Mouse (Mus musculus): ENCODE data around the gene Prss57. TPM values are rescaled to one million over a fixed set of nuclear protein-coding genes. Genes with fewer than 3 reads are reported as not detected.

Prss57 gene
- polyA plus RNA-seq, 1 experiment, result 1.00 TPM

Other genes starting within 250 kb of the Prss57 start
- gene Mier2, start 235.8 kb downstream of the Prss57 start, polyA plus RNA-seq (2012; rRNA removed), result 84.8 and 89.0 TPM in 2 replicates
- 1.1 and 2.0 TPM in 2 replicates for gene Theg, start 203.6 kb downstream of the Prss57 start, polyA plus RNA-seq (2012; rRNA removed)
- 9.8 and 11.3 TPM in 2 replicates for gene C2cd4c, start 176.9 kb downstream of the Prss57 start, polyA plus RNA-seq (2012; rRNA removed)
- 54.1 and 63.1 TPM in 2 replicates for gene Shc2, start 153.0 kb downstream of the Prss57 start, polyA plus RNA-seq (2012; rRNA removed)
- 0.22 and 0.25 TPM in 2 replicates for gene Odf3l2, start 145.2 kb downstream of the Prss57 start, polyA plus RNA-seq (2012; rRNA removed)
- not detected in 2 replicates for gene Madcam1, start 126.4 kb downstream of the Prss57 start, polyA plus RNA-seq (2012; rRNA removed)
- 89.4 and 92.3 TPM in 2 replicates for gene Tpgs1, start 121.6 kb downstream of the Prss57 start, polyA plus RNA-seq (2012; rRNA removed)
- 96.3 and 111 TPM in 2 replicates for gene Cdc34, start 108.8 kb downstream of the Prss57 start, polyA plus RNA-seq (2012; rRNA removed)
- 1.8 and 2.1 TPM in 2 replicates for gene Gzmm, start 101.9 kb downstream of the Prss57 start, polyA plus RNA-seq (2012; rRNA removed)
- gene Bsg, start 86.5 kb downstream of the Prss57 start, polyA plus RNA-seq (2012; rRNA removed), result 1,126 and 1,227 TPM in 2 replicates
- 119 and 124 TPM in 2 replicates for gene Hcn2, start 74.3 kb downstream of the Prss57 start, polyA plus RNA-seq (2012; rRNA removed)
- gene Polrmt, start 44.4 kb downstream of the Prss57 start, polyA plus RNA-seq (2012; rRNA removed), result 60.7 and 62.2 TPM in 2 replicates
- gene Fgf22, start 35.9 kb downstream of the Prss57 start, polyA plus RNA-seq (2012; rRNA removed), result 6.2 and 6.9 TPM in 2 replicates
- 140 and 166 TPM in 2 replicates for gene Rnf126, start 24.0 kb downstream of the Prss57 start, polyA plus RNA-seq (2012; rRNA removed)
- gene Fstl3, start 13.7 kb downstream of the Prss57 start, polyA plus RNA-seq (2012; rRNA removed), result 5.6 and 7.0 TPM in 2 replicates
- gene Palm, start 2.6 kb upstream of the Prss57 start, polyA plus RNA-seq (2012; rRNA removed), result 325 and 370 TPM in 2 replicates
- gene Misp, start 30.0 kb upstream of the Prss57 start, polyA plus RNA-seq (2012; rRNA removed), result 0.40 and 0.71 TPM in 2 replicates
- gene Ptbp1, start 63.5 kb upstream of the Prss57 start, polyA plus RNA-seq (2012; rRNA removed), result 59.5 and 71.5 TPM in 2 replicates
- gene Prtn3, start 83.5 kb upstream of the Prss57 start, polyA plus RNA-seq (2012; rRNA removed), result 5.8 and 6.7 TPM in 2 replicates
- gene Plppr3, start 83.7 kb upstream of the Prss57 start, polyA plus RNA-seq (2012; rRNA removed), result 124 and 134 TPM in 2 replicates
- gene Elane, start 95.3 kb upstream of the Prss57 start, polyA plus RNA-seq (2012; rRNA removed), result 0.27 TPM in 1 of 2 replicates, not detected in the other
- gene Cfd, start 99.9 kb upstream of the Prss57 start, polyA plus RNA-seq (2012; rRNA removed), result 1.1 and 3.5 TPM in 2 replicates
- 75.9 and 80.7 TPM in 2 replicates for gene Med16, start 118.0 kb upstream of the Prss57 start, polyA plus RNA-seq (2012; rRNA removed)
- gene Gm26602, start 119.9 kb upstream of the Prss57 start, polyA plus RNA-seq (2012; rRNA removed), result not detected in 2 replicates
- gene Kiss1r, start 126.0 kb upstream of the Prss57 start, polyA plus RNA-seq (2012; rRNA removed), result 10.7 and 11.8 TPM in 2 replicates
- gene R3hdm4, start 130.2 kb upstream of the Prss57 start, polyA plus RNA-seq (2012; rRNA removed), result 380 and 385 TPM in 2 replicates
- 3.6 and 4.1 TPM in 2 replicates for gene Arid3a, start 136.1 kb upstream of the Prss57 start, polyA plus RNA-seq (2012; rRNA removed)
- gene Wdr18, start 169.2 kb upstream of the Prss57 start, polyA plus RNA-seq (2012; rRNA removed), result 63.2 and 65.9 TPM in 2 replicates
- gene Grin3b, start 179.8 kb upstream of the Prss57 start, polyA plus RNA-seq (2012; rRNA removed), result 0.17 and 0.38 TPM in 2 replicates
- gene Tmem259, start 193.4 kb upstream of the Prss57 start, polyA plus RNA-seq (2012; rRNA removed), result 181 and 193 TPM in 2 replicates
- 9.8 and 10.4 TPM in 2 replicates for gene Cnn2, start 197.6 kb upstream of the Prss57 start, polyA plus RNA-seq (2012; rRNA removed)
- 12.4 and 13.0 TPM in 2 replicates for gene Abca7, start 205.5 kb upstream of the Prss57 start, polyA plus RNA-seq (2012; rRNA removed)
- 5.3 and 7.1 TPM in 2 replicates for gene Arhgap45, start 225.7 kb upstream of the Prss57 start, polyA plus RNA-seq (2012; rRNA removed)
- gene Polr2e, start 248.8 kb upstream of the Prss57 start, polyA plus RNA-seq (2012; rRNA removed), result 200 and 205 TPM in 2 replicates

Data from frontal cortex, adult 2 months (tissue).